Mouse (Mus musculus) liver, embryonic 16.5 days (tissue): ENCODE data around the gene Krtap6-5. TPM values are rescaled to one million over a fixed set of nuclear protein-coding genes. Genes with fewer than 3 reads are reported as not detected.
"Not testable (repeated sequence)": the region's sequence is repeated elsewhere in the genome, so short reads cannot be mapped to it uniquely, and the experiment has no call there.

Source experiments
- ATAC-seq: fragments of 200-750 bp; cut with Nextera tagmentation; 2 replicates; pipeline ENCODE4 v1.8.0; 2017; ENCODE audit warnings: low read depth, mild to moderate bottlenecking, moderate number of reproducible peaks, moderate library complexity
- H3K27ac ChIP-seq: fragments of 300-500 bp; sonication (generic); 2 replicates; pipeline ENCODE4 v1.5.1; 2014; ENCODE audit warnings: mild to moderate bottlenecking, low read length
- H3K27me3 ChIP-seq: fragments of 300-500 bp; sonication (generic); 2 replicates; pipeline ENCODE4 v1.6.1; 2014; ENCODE audit warnings: low read depth, low read length, mixed read lengths; ENCODE audit not compliant: control insufficient read depth, insufficient read depth
- H3K36me3 ChIP-seq: fragments of 300-500 bp; sonication (generic); 2 replicates; pipeline ENCODE4 v1.6.1; 2014; ENCODE audit warnings: mild to moderate bottlenecking; ENCODE audit not compliant: control insufficient read depth, insufficient read depth
- H3K4me1 ChIP-seq: fragments of 300-500 bp; sonication (generic); 2 replicates; pipeline ENCODE4 v1.6.1; 2014; ENCODE audit warnings: low read depth, low read length, mixed read lengths; ENCODE audit not compliant: control insufficient read depth
- H3K4me2 ChIP-seq: fragments of 300-500 bp; sonication (generic); 2 replicates; pipeline ENCODE4 v1.6.1; 2014; ENCODE audit warnings: low read depth, low read length, mixed read lengths
- H3K4me3 ChIP-seq: fragments of 300-500 bp; sonication (generic); 2 replicates; pipeline ENCODE4 v1.5.1; 2014; ENCODE audit warnings: low read depth, mild to moderate bottlenecking, low read length
- H3K9ac ChIP-seq: fragments of 300-500 bp; sonication (generic); 2 replicates; pipeline ENCODE4 v1.6.1; 2014; ENCODE audit warnings: low read depth, low read length
- H3K9me3 ChIP-seq: fragments of 300-500 bp; sonication (generic); replicated peaks from 2 replicates; pipeline ENCODE4 v1.6.1; 2016; ENCODE audit warnings: low read length; ENCODE audit not compliant: control insufficient read depth
- WGBS: fragments of 180-500 bp; shearing (Covaris S2); extraction: QIAGEN DNeasy Blood & Tissue Kit; methylation state at CpG from one replicate; pipeline ENCODE4 v1.1.7; 2014; ENCODE audit not compliant: insufficient replicate concordance; 5-methylcytosine and 5-hydroxymethylcytosine counted together
- polyA plus RNA-seq: library from polyadenylated mRNA; unstranded; fragments of >200 nt; fragmentation: Nextera tagmentation; extraction: Ambion mirVana; gene quantifications from 2 replicates; pipeline ENCODE4 v1.2.1, GENCODE M21; 2015

Gene Krtap6-5
- not detected in 2 replicates for polyA plus RNA-seq

DNA sequence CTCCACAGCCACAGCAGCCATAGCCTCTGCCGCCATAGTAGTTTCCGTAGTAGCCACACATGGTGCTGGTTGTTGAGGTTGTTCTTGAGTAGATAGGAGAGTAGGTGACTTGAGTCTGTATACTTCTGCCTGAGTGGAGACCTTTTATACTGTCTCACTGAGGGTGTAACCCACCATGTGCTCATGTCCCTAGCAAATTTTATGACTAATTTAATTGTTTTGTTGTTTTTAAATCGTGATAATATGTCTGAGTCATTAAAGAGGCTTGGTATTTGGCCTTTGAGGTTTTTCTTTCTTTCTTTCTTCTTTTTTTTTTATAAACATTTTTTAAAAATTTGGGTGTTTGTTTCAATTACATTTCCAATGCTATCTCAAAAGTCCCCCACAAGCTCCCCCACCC, at the start of gene Krtap6-5:
TSS of gene Krtap6-5 (minus strand) at position 101 of the 400 bp plus-strand sequence.
- ATAC-seq = no peak

DNA sequence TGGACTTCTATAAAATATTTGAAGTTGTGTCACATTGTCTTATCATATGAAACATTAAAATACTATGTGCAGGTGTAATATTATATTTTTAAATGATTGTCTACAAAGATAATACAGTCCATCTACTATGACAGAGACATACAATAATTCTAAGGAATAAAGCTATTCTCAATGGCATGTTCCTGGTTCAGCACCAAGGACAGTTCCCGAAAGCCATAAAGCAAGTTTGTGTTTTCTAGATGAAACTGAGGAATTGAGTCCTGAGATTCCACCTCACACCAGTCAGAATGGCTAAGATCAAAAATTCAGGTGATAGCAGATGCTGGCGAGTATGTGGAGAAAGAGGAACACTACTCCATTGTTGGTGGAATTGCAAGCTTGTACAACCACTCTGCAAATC, 23.4 kb upstream of the Krtap6-5 start:
- not testable (repeated sequence) for H3K4me3 ChIP-seq, H3K27me3 ChIP-seq, H3K4me2 ChIP-seq, H3K36me3 ChIP-seq, H3K4me1 ChIP-seq, H3K9ac ChIP-seq, H3K27ac ChIP-seq, H3K9me3 ChIP-seq, ATAC-seq
- 59% methylated on average over 2 of the region's 2 CpGs for WGBS

More for the DNA sequence above, at the start of gene Krtap6-5:
- no peaks in the 10 kb centered on the region for H3K36me3 ChIP-seq
- no peaks in the 10 kb centered on the region for H3K9me3 ChIP-seq
- no peak within 1 kb of the TSS for H3K4me3 ChIP-seq
- no peaks in the 10 kb centered on the region for H3K27me3 ChIP-seq
- no peak within 1 kb of the TSS for H3K9ac ChIP-seq
- H3K4me2 ChIP-seq = no peak within 1 kb of the TSS
- no peaks in the 10 kb centered on the region for H3K4me1 ChIP-seq
- no peak within 1 kb of the TSS for H3K27ac ChIP-seq
- 72% methylated on average over 3 of the region's 3 CpGs for WGBS

GRCm38 (mm10) chr16:89063902-89064301, 16.2 kb upstream of the Krtap6-5 start, which contains the start of gene 1110025L11Rik:
1110025L11Rik (minus strand) TSS chr16:89064002.
- not testable (repeated sequence) for H3K9ac ChIP-seq, H3K27ac ChIP-seq, H3K36me3 ChIP-seq, H3K4me2 ChIP-seq, H3K4me3 ChIP-seq, H3K9me3 ChIP-seq, H3K27me3 ChIP-seq, ATAC-seq, H3K4me1 ChIP-seq
- whole genome bisulfite sequencing = no CpG with 5 or more reads among the region's 2 CpGs

DNA sequence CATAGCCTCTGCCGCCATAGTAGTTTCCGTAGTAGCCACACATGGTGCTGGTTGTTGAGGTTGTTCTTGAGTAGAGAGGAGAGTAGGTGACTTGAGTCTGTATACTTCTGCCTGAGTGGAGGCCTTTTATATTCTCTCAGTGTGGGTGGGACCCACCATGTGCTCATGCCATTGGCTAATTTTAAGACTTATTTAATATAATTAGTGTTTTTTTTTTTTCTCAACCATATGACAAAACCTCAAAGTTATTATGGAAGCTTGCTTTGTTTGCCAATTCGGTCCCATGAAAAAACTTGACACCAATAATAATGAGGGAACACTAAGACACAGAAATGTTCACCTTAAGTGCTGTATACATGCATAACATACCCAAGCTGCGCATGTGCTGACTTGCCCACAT, 6.3 kb downstream of the Krtap6-5 start, which contains the start of gene Gm10228:
TSS of gene Gm10228 (minus strand) at position 101 of the 400 bp plus-strand sequence.
- H3K9me3 ChIP-seq, H3K4me1 ChIP-seq, H3K9ac ChIP-seq, H3K36me3 ChIP-seq, ATAC-seq, H3K4me3 ChIP-seq, H3K27ac ChIP-seq, H3K4me2 ChIP-seq, H3K27me3 ChIP-seq: not testable (repeated sequence)
- 62% methylated on average over 2 of the region's 4 CpGs for WGBS

DNA sequence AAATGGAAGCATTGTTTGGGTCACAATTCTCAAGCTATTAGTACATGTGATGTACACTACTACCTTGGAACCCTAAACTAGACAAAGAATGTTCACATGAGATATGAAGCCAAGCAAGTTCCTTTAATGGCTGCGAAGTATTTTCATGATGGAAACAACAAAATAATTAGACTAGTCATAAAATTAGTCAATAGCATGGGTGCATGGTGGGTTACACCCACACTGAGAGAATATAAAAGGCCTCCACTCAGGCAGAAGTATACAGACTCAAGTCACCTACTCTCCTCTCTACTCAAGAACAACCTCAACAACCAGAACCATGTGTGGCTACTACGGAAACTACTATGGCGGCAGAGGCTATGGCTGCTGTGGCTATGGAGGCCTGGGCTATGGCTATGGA, 16.3 kb downstream of the Krtap6-5 start, which contains the start of gene Krtap6-1:
TSS of gene Krtap6-1 (plus strand) at position 301 of the 400 bp plus-strand sequence.
- WGBS = 83% methylated on average over 3 of the region's 3 CpGs
- not testable (repeated sequence) for H3K4me2 ChIP-seq, H3K9ac ChIP-seq, H3K36me3 ChIP-seq, H3K4me3 ChIP-seq, H3K27me3 ChIP-seq, H3K9me3 ChIP-seq, H3K4me1 ChIP-seq, H3K27ac ChIP-seq, ATAC-seq

- H3K9ac ChIP-seq, H3K9me3 ChIP-seq, H3K36me3 ChIP-seq, H3K27ac ChIP-seq, H3K4me2 ChIP-seq, H3K27me3 ChIP-seq, H3K4me3 ChIP-seq, H3K4me1 ChIP-seq, ATAC-seq: not testable (repeated sequence)
- 58% methylated on average over 1 of the region's 3 CpGs for WGBS
Observed at GRCm38 (mm10) chr16:89014984-89015383, 32.7 kb downstream of the Krtap6-5 start, which contains the start of gene Gm10229. Gm10229 (plus strand) TSS chr16:89015284.

GRCm38 (mm10) chr16:89013973-89014372, 33.7 kb downstream of the Krtap6-5 start:
- Histone ChIP-seq H3K9ac (no peak overlapping the region), H3K9me3 (no peaks in the 10 kb centered on the region), H3K4me1 (no peaks in the 10 kb centered on the region), H3K36me3 (no peaks in the 10 kb centered on the region), H3K27me3 (no peaks in the 10 kb centered on the region), H3K4me2 (no peak overlapping the region), H3K27ac (no peak overlapping the region), H3K4me3 (no peak overlapping the region)
- no peak for ATAC-seq
- 90% methylated on average over 3 of the region's 3 CpGs for WGBS

DNA sequence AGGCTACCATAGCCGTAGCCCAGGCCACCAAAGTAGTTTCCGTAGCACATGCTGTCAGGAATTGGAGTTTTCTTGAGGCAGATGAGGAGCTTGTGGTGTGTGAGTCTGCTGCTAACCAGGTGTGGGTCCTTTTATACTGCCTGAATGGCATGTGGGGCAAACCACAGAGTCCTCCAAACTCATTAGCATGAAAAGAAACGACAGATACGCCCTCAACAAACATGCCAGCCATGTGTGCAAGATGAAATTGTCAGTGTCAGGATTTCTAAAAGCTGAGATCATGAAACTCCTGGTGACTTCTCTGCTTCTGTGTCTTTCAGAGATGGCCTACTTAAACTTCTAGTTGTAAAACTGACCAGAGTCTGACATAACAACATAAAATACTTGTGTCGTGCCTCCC, 37.0 kb downstream of the Krtap6-5 start, which contains the start of gene Krtap22-2:
TSS of gene Krtap22-2 (minus strand) at position 101 of the 400 bp plus-strand sequence.
- Histone ChIP-seq H3K9me3 (no peaks in the 10 kb centered on the region), H3K27me3 (no peaks in the 10 kb centered on the region), H3K36me3 (no peaks in the 10 kb centered on the region), H3K4me3 (no peak within 1 kb of the TSS), H3K4me1 (no peaks in the 10 kb centered on the region), H3K27ac (no peak within 1 kb of the TSS), H3K4me2 (no peak within 1 kb of the TSS), H3K9ac (no peak within 1 kb of the TSS)
- 57% methylated on average over 5 of the region's 5 CpGs for WGBS
- no peak for ATAC-seq
